Mouse (Mus musculus) ES-Bruce4 (cell line): ENCODE measurements at regions not wholly inside any gene's neighbourhood (a gene's known extent, or its start where the extent isn't known, plus 50 kb on each side); places are given as distances from the start of the nearest gene placed in this dataset.

Experiments used
- CTCF ChIP-seq: IDR thresholded peaks from one replicate; pipeline ENCODE4 v1.8.1; 2011; ENCODE audit warnings: low read depth, low read length
- EP300 ChIP-seq: IDR thresholded peaks from 2 replicates; pipeline ENCODE4 v1.6.1; 2011; ENCODE audit warnings: low read depth, low read length; ENCODE audit not compliant: insufficient read depth

DNA sequence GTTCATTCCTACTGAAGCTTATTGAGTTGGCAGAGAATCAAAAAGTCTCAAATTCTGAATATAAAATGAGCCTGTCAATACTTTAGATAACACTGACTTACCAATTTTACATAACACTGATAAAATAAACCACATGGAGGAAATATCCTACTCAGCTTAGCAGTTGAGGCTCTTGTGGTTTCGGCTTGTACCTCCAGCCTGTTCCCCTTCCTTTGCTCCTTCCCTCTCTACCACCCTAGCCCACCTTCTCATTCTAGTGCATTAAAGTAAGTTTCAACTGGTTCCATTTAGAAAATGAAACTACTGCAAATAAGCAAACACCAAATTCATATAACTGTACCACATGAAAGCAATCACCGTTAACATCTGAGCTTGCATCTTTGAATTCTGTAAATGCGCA is 53.2 kb upstream of the Zfp827 start:
- TF ChIP-seq CTCF, result no peak
- TF ChIP-seq EP300, result no peak
